Mouse (Mus musculus) liver, adult 2 months (tissue): ENCODE measurements at regions not wholly inside any gene's neighbourhood (a gene's known extent, or its start where the extent isn't known, plus 50 kb on each side); places are given as distances from the start of the nearest gene placed in this dataset.

Experiments used
- CTCF ChIP-seq: fragments of 200-500 bp; IDR thresholded peaks from 2 replicates; pipeline ENCODE4 v1.5.1; 2011; ENCODE audit warnings: low read depth, low read length, control low read depth
- POLR2A ChIP-seq: fragments of 200-500 bp; IDR thresholded peaks from 2 replicates; pipeline ENCODE4 v1.6.1; 2011; ENCODE audit warnings: low read length, control low read depth; ENCODE audit not compliant: insufficient read depth; ENCODE audit errors: extremely low read depth

DNA sequence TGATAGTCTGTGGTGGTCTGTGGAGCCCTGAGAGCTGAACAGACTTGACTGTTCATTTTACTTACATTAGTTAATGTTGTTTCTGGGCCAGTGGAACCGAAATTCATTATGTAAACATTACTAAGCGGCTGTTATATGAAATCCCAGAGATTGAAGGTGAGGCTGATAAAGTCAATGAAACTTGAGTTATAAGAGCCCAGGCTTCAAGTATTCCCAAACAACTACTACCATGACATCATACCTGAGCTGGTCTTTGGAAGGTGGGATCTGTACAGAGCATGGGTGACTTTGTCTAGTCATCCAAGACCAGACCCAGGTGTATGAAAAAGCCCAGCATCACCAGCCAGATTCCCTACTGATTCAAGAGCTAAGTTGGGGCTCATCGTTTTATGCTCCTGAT lies 326.5 kb downstream of the Etnk1 start:
- TF ChIP-seq CTCF, result no peak
- TF ChIP-seq POLR2A, result no peak
